Mouse (Mus musculus) hindbrain, embryonic 14.5 days (tissue): ENCODE data around the gene Myadml2. TPM values are rescaled to one million over a fixed set of nuclear protein-coding genes. Genes with fewer than 3 reads are reported as not detected.
A peak's percentile ranks its signal among the peaks of the same experiment; 100 is the strongest.

Experiments
- ATAC-seq: fragments of 200-750 bp; cut with Nextera tagmentation; 2 replicates; pipeline ENCODE4 v1.8.0; 2017; ENCODE audit warnings: moderate number of reproducible peaks, mild to moderate bottlenecking, moderate TSS enrichment, moderate library complexity; ENCODE audit not compliant: low FRiP score
- DNase-seq: peaks from one replicate; pipeline ENCODE4 v3.0.0-alpha.2; 2015; ENCODE audit warnings: low spot score
- H3K27ac ChIP-seq: fragments of 300-500 bp; sonication (generic); 2 replicates; pipeline ENCODE4 v1.5.1; 2014; ENCODE audit warnings: mild to moderate bottlenecking, moderate library complexity
- H3K27me3 ChIP-seq: fragments of 300-500 bp; sonication (generic); 2 replicates; pipeline ENCODE4 v1.6.1; 2014; ENCODE audit warnings: mild to moderate bottlenecking, low read length, mixed read lengths; ENCODE audit not compliant: control insufficient read depth, insufficient read depth
- H3K36me3 ChIP-seq: fragments of 300-500 bp; sonication (generic); replicated peaks from 2 replicates; pipeline ENCODE4 v1.6.1; 2014; ENCODE audit not compliant: control insufficient read depth, insufficient read depth
- H3K4me1 ChIP-seq: fragments of 300-500 bp; sonication (generic); replicated peaks from 2 replicates; pipeline ENCODE4 v1.6.1; 2014; ENCODE audit warnings: antibody characterized with exemption, low read length, mixed read lengths; ENCODE audit not compliant: control insufficient read depth, insufficient read depth
- H3K4me2 ChIP-seq: fragments of 300-500 bp; sonication (generic); replicated peaks from 2 replicates; pipeline ENCODE4 v1.6.1; 2014; ENCODE audit warnings: mild to moderate bottlenecking, moderate library complexity
- H3K4me3 ChIP-seq: fragments of 300-500 bp; sonication (generic); replicated peaks from 2 replicates; pipeline ENCODE4 v1.5.1; 2014; ENCODE audit warnings: mild to moderate bottlenecking, low read length
- H3K9ac ChIP-seq: fragments of 300-500 bp; sonication (generic); 2 replicates; pipeline ENCODE4 v1.6.1; 2014
- H3K9me3 ChIP-seq: fragments of 300-500 bp; sonication (generic); 2 replicates; pipeline ENCODE4 v1.6.1; 2016; ENCODE audit warnings: low read length; ENCODE audit not compliant: control insufficient read depth
- WGBS: fragments of 180-500 bp; shearing (Covaris S2); extraction: QIAGEN DNeasy Blood & Tissue Kit; methylation state at CpG from one replicate; pipeline ENCODE4 v1.1.7; 2014; 5-methylcytosine and 5-hydroxymethylcytosine counted together
- microRNA-seq: library from miRNA; unstranded; fragments of <30 nt; microRNA quantifications from one replicate; pipeline ENCODE4, GENCODE M21; 2016
- polyA plus RNA-seq: library from polyadenylated mRNA; unstranded; fragments of >200 nt; fragmentation: Nextera tagmentation; extraction: Ambion mirVana; gene quantifications from 2 replicates; pipeline ENCODE4 v1.2.1, GENCODE M21; 2014

The Myadml2 gene
- polyA plus RNA-seq, 1 experiment from 2014 or later, result 1.4 TPM

- H3K27ac ChIP-seq, result peak within 1 kb of the TSS; percentile 91
- 1% methylated on average over 83 of the region's 88 CpGs for WGBS
- peaks cover 68% of the 10 kb centered on the region for H3K36me3 ChIP-seq
- no peaks in the 10 kb centered on the region for H3K27me3 ChIP-seq
- no peaks in the 10 kb centered on the region for H3K9me3 ChIP-seq
- DNase-seq (peak; percentile 97), ATAC-seq (peak; percentile 98)
- peaks cover 21% of the 10 kb centered on the region for H3K4me1 ChIP-seq
- H3K4me3 ChIP-seq, result peak within 1 kb of the TSS; percentile 96
- peak within 1 kb of the TSS; percentile 88 for H3K4me2 ChIP-seq
- peak within 1 kb of the TSS; percentile 98 for H3K9ac ChIP-seq
Observed at GRCm38 (mm10) chr11:120598283-120598989, 49.5 kb downstream of the Myadml2 start, which contains the start of the genes Alyref and Anapc11. Alyref (minus strand) TSS chr11:120598365. Anapc11 (plus strand) TSS chr11:120598421.

GRCm38 (mm10) chr11:120597240-120598235, 50.4 kb downstream of the Myadml2 start:
- DNase-seq (no peak), ATAC-seq (peak; percentile 57; the same call in 1 of the 2 replicates)
- Histone ChIP-seq H3K4me1 (peaks cover 21% of the 10 kb centered on the region), H3K4me2 (peak overlapping the region; percentile 88), H3K9me3 (no peaks in the 10 kb centered on the region), H3K27me3 (no peaks in the 10 kb centered on the region), H3K27ac (peak overlapping the region; percentile 91), H3K9ac (peak overlapping the region; percentile 98), H3K36me3 (peaks cover 68% of the 10 kb centered on the region), H3K4me3 (peak overlapping the region; percentile 96)
- WGBS, result 5% methylated on average over 95 of the region's 99 CpGs

Small RNAs within 50 kb of the gene (microRNA-seq; reads per million reads assigned to microRNA genes)
- gene Mir6936, result 0.81 reads per million

Other genes starting within 250 kb of the Myadml2 start
- gene Nploc4, start 210.4 kb downstream of the Myadml2 start, polyA plus RNA-seq, result 37.4 and 39.3 TPM in 2 replicates
- gene Tspan10, start 205.5 kb downstream of the Myadml2 start, polyA plus RNA-seq, result not detected in 2 replicates
- 0.40 TPM in 2 replicates for gene Pde6g, start 194.7 kb downstream of the Myadml2 start, polyA plus RNA-seq
- 11.4 and 12.4 TPM in 2 replicates for gene Oxld1, start 190.1 kb downstream of the Myadml2 start, polyA plus RNA-seq
- gene Ccdc137, start 190.0 kb downstream of the Myadml2 start, polyA plus RNA-seq, result 19.9 and 20.8 TPM in 2 replicates
- 56.1 and 56.3 TPM in 2 replicates for gene Arl16, start 180.6 kb downstream of the Myadml2 start, polyA plus RNA-seq
- 131 and 132 TPM in 2 replicates for gene Mrpl12, start 163.5 kb downstream of the Myadml2 start, polyA plus RNA-seq
- 28.5 and 29.8 TPM in 2 replicates for gene Slc25a10, start 156.3 kb downstream of the Myadml2 start, polyA plus RNA-seq
- 0.27 and 0.32 TPM in 2 replicates for gene Gcgr, start 117.5 kb downstream of the Myadml2 start, polyA plus RNA-seq
- gene Mcrip1, start 98.4 kb downstream of the Myadml2 start, polyA plus RNA-seq, result 248 and 261 TPM in 2 replicates
- gene Ppp1r27, start 97.0 kb downstream of the Myadml2 start, polyA plus RNA-seq, result 0.29 TPM in 1 of 2 replicates, not detected in the other
- gene P4hb, start 74.9 kb downstream of the Myadml2 start, polyA plus RNA-seq, result 295 and 326 TPM in 2 replicates
- 435 and 490 TPM in 2 replicates for gene Arhgdia, start 66.5 kb downstream of the Myadml2 start, polyA plus RNA-seq
- 237 and 252 TPM in 2 replicates for gene Alyref, start 49.8 kb downstream of the Myadml2 start, polyA plus RNA-seq
- 227 and 229 TPM in 2 replicates for gene Anapc11, start 49.7 kb downstream of the Myadml2 start, polyA plus RNA-seq
- 0.83 and 1.5 TPM in 2 replicates for gene Npb, start 39.7 kb downstream of the Myadml2 start, polyA plus RNA-seq
- 173 and 181 TPM in 2 replicates for gene Pcyt2, start 30.2 kb downstream of the Myadml2 start, polyA plus RNA-seq
- 35.5 and 37.0 TPM in 2 replicates for gene Sirt7, start 22.9 kb downstream of the Myadml2 start, polyA plus RNA-seq
- gene Mafg, start 14.6 kb downstream of the Myadml2 start, polyA plus RNA-seq, result 35.4 and 37.8 TPM in 2 replicates
- 16.8 and 17.9 TPM in 2 replicates for gene Pycr1, start 4.4 kb downstream of the Myadml2 start, polyA plus RNA-seq
- gene Notum, start 13.0 kb upstream of the Myadml2 start, polyA plus RNA-seq, result 2.2 and 3.5 TPM in 2 replicates
- gene Aspscr1, start 24.8 kb upstream of the Myadml2 start, polyA plus RNA-seq, result 123 and 136 TPM in 2 replicates
- 95.7 and 106 TPM in 2 replicates for gene Cenpx, start 65.6 kb upstream of the Myadml2 start, polyA plus RNA-seq
- gene Lrrc45, start 65.8 kb upstream of the Myadml2 start, polyA plus RNA-seq, result 52.7 and 56.5 TPM in 2 replicates
- gene Rac3, start 73.3 kb upstream of the Myadml2 start, polyA plus RNA-seq, result 124 and 134 TPM in 2 replicates
- 9.0 and 13.7 TPM in 2 replicates for gene Dcxr, start 79.1 kb upstream of the Myadml2 start, polyA plus RNA-seq
- 0.64 and 0.90 TPM in 2 replicates for gene Cbr2, start 84.0 kb upstream of the Myadml2 start, polyA plus RNA-seq
- 1.8 and 2.2 TPM in 2 replicates for gene Hmga1b, start 114.6 kb upstream of the Myadml2 start, polyA plus RNA-seq
- 86.1 and 87.0 TPM in 2 replicates for gene Rfng, start 136.0 kb upstream of the Myadml2 start, polyA plus RNA-seq
- gene Gps1, start 136.1 kb upstream of the Myadml2 start, polyA plus RNA-seq, result 288 and 307 TPM in 2 replicates
- gene Dus1l, start 148.2 kb upstream of the Myadml2 start, polyA plus RNA-seq, result 43.8 and 43.9 TPM in 2 replicates
- gene Fasn, start 176.4 kb upstream of the Myadml2 start, polyA plus RNA-seq, result 119 and 135 TPM in 2 replicates